Mouse (Mus musculus): Measurements from ENCODE around the gene Barhl1.

The Barhl1 gene

DNA sequence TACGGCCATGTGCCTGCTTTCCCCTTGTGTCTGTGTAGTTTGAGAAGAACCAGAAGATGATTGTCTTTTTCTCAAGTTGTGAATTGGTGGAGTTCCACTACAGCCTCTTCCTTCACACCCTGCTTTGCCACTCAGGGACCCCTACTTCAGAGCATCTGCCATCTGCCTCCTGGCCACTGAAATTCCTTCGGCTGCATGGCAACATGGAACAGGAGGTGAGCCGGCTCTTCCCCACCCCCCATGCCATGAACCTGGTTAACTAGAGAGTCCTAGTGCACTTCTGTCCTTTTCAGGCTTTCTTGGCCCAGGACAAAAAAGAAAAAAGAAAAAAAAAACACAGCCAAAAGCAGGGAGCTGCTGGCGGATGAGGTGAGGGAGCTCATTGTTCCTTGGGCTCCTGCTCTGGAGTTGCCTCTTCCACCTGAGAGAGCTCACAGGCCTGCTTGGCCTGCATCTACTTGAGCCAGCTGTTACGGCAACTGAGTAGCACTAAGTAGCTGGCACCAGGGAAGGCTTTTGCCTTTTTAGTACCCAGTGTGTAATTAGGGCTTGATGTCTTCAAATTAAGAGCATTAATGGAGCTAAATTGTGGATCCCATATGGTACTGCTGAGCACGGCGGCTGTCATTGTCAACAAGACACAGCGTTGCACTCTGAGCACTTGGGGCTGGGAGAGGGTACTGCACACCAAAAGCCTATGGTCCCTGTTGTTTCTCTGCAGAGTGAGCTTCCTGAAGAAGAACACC lies 55.6 kb downstream of the Barhl1 start:
- no peak for DNase-seq (ENCODE audit: low read depth)

DNA sequence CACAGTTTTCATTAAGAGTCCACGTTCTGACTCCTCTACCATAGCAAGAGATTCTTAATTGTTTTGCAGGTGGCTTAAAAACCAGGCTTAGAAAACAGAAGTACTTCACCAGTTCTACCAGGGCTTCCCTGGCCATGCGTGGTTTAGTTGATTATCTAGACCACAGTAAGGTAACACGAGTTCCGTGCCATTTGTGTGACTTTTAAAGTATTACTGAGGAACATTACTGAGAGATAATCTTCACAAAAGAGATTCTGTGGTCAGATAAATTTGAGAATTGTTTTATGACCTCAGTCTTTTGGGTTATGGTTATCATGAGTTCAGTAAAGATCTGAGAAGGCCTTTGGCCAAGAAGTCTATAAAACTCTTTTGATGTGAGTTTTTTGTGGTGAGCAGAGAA lies 57.2 kb downstream of the Barhl1 start:
- no peak for DNase-seq (ENCODE audit: low read depth)
